Mouse (Mus musculus) inflammation-experienced regulatory T-cells, adult 16 weeks (primary cell): ENCODE results near the gene D730048I06Rik. TPM values are rescaled to one million over a fixed set of nuclear protein-coding genes. Genes with fewer than 3 reads are reported as not detected.

Source experiments
- polyA plus RNA-seq: library from polyadenylated mRNA; unstranded; fragments of 100-300 nt; shearing (Covaris generic); gene quantifications from one replicate; pipeline ENCODE4 v1.2.1, GENCODE M21; 2017

The D730048I06Rik gene
- polyA plus RNA-seq: not detected

GRCm38 (mm10) chr9:35790001-35790400, at the start of gene D730048I06Rik, which contains the start of gene Gm27235:
Gene D730048I06Rik (minus strand): TSS chr9:35790112.
Gene Gm27235 (minus strand): TSS chr9:35790101.

GRCm38 (mm10) chr9:35778009-35778408, 11.9 kb downstream of the D730048I06Rik start, which contains the start of gene Gm17727:
Gene Gm17727 (minus strand): TSS chr9:35778109.

GRCm38 (mm10) chr9:35740749-35741148, 49.2 kb downstream of the D730048I06Rik start, which contains the start of gene Gm17677:
Gene Gm17677 (plus strand): TSS chr9:35741049.

Other genes starting within 250 kb of the D730048I06Rik start
- gene Ddx25, start 231.6 kb downstream of the D730048I06Rik start, polyA plus RNA-seq: 0.09 TPM
- 37.6 TPM for gene Pus3, start 231.5 kb downstream of the D730048I06Rik start, polyA plus RNA-seq
- gene Pate2, start 219.8 kb downstream of the D730048I06Rik start, polyA plus RNA-seq: 0.65 TPM
- gene Hyls1, start 219.7 kb downstream of the D730048I06Rik start, polyA plus RNA-seq: 12.3 TPM
- gene Pate4, start 178.2 kb downstream of the D730048I06Rik start, polyA plus RNA-seq: not detected
- gene Pate3, start 141.9 kb downstream of the D730048I06Rik start, polyA plus RNA-seq: not detected
- not detected for gene Pate1, start 102.7 kb downstream of the D730048I06Rik start, polyA plus RNA-seq
- gene Gm17677, start 49.1 kb downstream of the D730048I06Rik start, polyA plus RNA-seq: not detected
- gene Gm17727, start 12.0 kb downstream of the D730048I06Rik start, polyA plus RNA-seq: not detected
- gene Gm27235, start within 50 bp of the D730048I06Rik start, polyA plus RNA-seq: not detected
- gene 9230110F15Rik, start 54.0 kb upstream of the D730048I06Rik start, polyA plus RNA-seq: not detected
- gene 9230113P08Rik, start 118.3 kb upstream of the D730048I06Rik start, polyA plus RNA-seq: not detected